Mouse (Mus musculus) right cerebral cortex, adult 2 months (tissue): ENCODE measurements around the gene Gm6904.
A peak's percentile ranks its signal among the peaks of the same experiment; 100 is the strongest.
"Not testable (repeated sequence)": the region's sequence is repeated elsewhere in the genome, so short reads cannot be mapped to it uniquely, and the experiment has no call there.

Experiments used
- DNase-seq, 2 experiments: peaks; one replicate each; pipeline ENCODE4 v3.0.0; 2021 to 2022; ENCODE audit warnings: low spot score in 2 of 2

The Gm6904 gene

DNA sequence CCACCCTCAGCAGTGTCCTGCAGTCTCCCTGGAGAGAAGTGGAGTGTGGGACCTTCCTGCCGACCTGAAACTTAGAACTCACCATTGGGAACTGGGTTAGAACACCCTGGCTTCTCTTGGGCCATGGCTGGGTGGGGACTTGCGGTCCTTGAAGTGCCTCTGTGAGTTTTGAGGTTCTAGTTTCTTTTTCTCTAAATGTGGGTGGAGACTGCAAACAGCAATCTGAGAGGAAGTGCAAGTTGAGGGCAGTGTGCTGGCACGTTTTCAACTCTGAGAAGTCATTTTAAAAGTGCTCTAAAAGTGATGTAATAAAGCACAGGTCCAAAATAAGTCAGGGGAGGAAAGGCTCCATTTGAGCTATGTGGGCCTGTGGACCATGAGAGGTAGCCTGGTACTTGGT, at the start of gene Gm6904:
Gene Gm6904, minus strand, starts transcription at position 161 of the 400 bp plus-strand sequence.
- DNase-seq, result no peak

DNA sequence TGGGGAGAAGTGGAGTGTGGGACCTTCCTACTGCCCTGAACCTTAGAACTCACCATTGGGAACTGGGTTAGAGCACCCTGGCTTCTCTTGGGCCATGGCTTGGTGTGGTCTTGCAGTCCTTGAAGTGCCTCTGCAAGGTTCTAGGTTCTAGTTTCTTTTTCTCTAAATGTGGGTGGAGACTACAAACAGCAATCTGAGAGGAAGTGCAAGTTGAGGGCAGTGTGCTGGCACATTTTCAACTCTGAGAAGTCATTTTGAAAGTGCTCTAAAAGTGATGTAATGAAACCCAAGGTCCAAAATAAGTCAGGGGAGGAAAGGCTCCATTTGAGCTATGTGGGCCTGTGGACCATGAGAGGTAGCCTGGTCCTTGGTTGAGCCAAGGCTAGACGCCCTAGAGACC, 37.4 kb upstream of the Gm6904 start, which contains the start of gene Phf11a:
Gene Phf11a, minus strand, starts transcription at position 132 of the 400 bp plus-strand sequence.
- not testable (repeated sequence) for DNase-seq

DNA sequence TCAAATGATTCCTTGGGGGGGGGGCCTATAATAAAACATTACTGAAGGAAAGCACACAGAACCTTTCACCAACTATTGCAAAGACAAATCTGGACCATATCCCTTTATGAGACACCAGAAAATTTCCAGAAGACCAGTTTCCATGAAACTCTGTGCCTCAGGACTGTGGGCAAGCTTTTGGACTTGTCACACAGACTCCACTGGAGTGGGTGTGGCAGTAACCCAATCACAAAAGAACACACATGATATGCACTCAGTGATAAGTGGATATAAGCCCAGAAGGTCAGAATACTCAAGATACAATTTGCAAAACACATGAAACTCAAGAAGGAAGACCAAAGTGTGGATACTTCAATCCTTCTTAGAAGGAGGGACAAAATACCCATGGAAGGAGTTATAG, 31.8 kb upstream of the Gm6904 start:
- not testable (repeated sequence) for DNase-seq

DNA sequence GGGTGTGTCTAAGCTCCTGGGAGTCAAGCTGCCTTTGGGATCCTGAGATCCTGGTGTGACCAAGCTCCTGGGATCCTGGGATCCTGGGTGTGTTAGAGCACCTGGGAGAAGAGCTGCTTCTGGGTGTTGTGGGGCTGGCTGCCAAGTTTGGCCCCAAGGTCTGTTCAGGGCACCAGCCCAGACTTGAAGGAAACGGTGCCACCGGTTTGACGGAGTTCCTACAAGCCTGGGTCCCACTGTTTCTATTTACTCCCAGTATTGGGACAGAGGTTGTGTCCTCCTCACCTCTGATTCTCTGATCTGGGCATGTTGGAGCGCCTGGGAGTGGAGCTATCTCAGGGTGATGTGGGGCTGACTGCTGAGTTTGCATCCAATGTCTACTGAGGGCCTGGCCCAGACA, 14.9 kb upstream of the Gm6904 start:
- DNase-seq, result not testable (repeated sequence)

DNA sequence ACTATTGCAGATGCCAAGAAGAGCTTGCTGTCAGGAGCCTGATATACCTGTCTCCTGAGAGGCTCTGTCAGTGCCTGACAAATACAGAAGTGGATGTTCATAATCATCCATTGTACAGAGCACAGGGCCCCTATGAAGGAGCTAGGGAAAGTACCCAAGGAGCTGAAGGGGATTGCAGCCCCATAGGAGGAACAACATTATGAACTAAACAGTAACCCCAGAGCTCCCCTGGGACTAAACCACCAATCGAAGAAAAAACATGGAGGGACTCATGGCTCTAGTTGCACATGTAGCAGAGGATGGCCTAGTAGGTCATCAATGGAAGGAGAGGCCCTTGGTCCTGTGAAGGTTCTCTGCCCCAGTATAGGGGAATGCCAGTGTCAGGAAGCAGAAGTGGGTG, 4.2 kb downstream of the Gm6904 start:
- DNase-seq, result not testable (repeated sequence)

DNA sequence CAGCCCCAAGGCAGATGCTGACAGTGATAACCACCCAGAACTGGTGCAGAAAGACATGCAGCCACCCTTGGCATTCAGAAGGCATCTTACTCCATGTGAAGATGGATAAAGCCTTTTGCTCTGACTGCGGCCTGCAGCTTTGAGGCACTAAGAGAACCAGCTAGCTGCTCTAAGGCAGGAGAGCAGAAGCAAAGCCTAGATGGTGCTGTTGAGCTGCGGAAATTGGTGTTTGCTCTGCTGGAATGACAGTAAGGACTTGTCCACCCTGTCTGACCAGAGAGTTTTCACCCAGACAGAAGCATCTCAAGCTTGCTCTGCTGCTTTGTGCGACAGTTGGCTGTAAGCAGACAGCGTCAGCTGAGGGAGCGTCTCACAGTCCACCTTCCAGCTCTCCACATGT, 9.7 kb downstream of the Gm6904 start:
- DNase-seq, result peak; percentile 23 to 36

DNA sequence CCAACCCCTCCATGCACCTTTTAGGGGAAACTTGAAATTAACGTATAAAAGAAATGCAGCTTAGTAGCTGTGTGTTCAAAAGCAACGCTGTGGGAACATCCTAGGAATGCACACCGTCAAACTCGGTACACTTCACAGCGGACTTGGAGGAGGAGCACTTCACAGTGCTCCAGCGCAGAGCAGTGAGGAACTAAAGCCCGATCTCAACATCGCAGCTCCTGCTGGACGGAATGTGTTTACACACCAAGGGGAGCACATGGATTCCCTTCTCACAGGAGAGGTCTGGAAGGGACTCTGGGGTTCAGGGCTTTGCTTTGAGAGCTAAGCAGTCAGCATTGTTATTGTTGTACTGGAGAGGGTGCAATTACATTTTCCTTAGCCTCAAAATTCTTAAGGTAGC, 26.4 kb downstream of the Gm6904 start:
- DNase-seq, result no peak

DNA sequence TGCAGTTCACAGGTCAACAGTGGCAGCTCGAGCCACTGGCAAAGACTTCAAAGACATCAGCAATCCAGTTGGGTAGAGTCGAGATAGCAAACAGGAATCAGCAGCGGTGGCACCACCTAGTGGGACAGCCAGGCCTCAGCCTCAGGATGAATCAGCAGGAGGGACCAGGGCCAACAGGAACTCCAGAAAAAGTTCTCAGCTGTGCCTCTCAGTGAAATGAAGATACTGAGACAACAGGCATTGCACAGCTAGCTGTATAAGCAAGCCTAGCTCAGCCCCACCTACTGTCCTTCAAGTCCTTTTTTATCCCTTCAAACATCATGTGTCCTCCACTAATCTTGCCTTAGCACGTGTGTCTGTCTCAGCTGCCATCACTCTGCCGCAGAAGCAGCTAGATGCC, 28.0 kb downstream of the Gm6904 start:
- DNase-seq, result peak in 1 of 2 experiments; percentile 20

DNA sequence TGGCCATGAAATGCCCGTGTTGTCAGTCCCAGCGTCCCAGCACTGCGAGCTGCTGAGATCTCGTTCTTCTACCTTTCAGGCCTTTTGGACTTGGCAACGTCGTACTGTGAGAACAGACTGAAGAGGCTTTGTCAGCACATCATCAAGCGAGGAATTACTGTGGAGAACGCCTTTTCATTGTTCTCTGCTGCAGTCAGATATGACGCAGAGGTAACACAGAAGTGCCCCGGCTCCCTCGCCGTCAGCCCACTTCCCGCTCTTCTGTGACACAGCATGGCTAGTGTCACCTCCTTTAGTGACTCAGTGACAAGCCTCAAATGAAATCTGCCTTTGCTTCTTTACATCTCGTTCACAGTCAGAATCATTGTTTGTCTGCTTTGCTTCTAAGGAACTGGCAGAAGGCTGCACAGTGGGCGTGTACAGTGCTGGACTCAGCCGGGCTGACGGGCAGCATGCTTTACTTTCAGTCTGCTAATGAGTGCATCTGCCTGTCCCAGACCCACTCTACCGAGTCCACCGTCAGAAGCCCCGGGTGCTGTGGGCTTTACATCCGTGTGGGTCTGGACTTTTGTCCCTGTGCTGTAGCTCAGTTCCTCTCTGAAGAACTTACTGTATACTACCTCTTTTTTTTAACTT, 29.6 kb downstream of the Gm6904 start:
- peak in 1 of 2 experiments; percentile 10 for DNase-seq

DNA sequence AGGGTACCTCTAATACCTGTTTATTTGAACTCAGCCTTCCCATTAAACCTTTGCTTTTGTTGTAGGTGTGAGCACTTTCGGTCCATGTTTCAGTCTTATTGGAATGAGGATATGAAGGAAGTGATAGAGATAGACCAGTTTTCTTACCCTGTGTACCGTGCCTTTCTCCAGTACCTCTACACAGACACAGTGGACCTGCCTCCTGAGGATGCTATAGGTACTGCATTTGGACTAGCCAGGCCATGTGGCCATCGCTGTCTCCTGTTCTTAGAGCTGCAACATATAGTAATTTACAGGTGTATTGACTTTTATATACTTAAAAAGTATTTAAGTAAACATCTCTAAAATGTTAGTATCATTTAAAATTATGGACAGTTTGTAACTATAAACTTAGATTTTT, 30.2 kb downstream of the Gm6904 start:
- DNase-seq, result no peak

DNA sequence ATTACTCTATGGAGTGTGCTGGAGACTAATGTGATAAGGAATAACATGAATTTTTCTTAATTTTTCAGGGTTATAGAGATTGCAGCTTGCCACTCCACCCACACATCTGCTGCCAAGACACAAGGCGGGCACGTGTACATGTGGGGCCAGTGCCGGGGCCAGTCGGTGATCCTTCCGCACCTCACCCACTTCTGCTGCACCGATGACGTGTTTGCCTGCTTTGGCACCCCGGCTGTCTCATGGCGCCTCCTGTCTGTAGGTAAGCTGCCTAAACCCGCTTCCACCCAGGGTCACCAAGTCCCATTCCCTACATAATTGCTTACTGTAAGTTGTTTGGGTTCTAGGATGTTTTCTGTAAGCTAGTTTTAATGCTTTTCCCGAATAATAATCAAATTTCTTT, 33.8 kb downstream of the Gm6904 start:
- no peak for DNase-seq

DNA sequence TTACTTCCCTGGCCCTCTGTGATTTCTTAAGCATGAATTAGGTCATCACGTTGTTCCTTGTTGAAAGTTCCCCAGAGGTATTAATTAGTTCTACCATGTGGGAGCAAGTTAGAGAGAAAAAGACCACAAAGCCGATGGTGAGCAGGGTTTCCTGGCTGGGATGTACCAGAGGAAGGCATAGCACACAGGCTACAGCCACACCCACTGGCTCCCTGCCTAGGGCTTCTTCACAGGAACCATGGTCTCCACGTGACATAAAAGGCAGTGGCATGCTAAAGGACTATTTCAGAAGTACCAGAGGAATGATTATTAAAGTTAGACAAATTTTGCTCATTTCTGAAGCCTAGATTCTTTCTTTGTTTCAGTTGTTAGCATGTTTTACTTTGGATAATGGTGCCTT, 40.8 kb downstream of the Gm6904 start:
- DNase-seq, result no peak

DNA sequence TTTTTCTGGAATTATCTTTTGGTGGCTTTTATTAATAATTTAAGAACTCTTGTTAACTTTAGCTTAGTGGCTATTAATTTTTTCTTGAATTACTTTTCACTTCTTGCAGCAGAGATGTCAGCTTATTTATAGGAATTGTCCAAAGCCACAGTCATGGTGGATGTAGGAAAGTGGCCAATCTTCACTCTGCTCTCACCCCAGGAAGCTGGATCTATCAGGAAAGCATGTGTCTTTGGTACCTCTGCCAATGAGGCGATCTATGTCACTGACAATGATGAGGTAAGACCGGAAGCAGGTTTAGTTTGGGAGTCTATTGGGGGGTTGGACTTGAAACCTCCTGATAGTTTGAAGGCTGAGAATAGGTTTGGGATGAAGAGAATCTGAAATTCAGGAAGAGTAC, 50.2 kb downstream of the Gm6904 start:
- no peak for DNase-seq

DNA sequence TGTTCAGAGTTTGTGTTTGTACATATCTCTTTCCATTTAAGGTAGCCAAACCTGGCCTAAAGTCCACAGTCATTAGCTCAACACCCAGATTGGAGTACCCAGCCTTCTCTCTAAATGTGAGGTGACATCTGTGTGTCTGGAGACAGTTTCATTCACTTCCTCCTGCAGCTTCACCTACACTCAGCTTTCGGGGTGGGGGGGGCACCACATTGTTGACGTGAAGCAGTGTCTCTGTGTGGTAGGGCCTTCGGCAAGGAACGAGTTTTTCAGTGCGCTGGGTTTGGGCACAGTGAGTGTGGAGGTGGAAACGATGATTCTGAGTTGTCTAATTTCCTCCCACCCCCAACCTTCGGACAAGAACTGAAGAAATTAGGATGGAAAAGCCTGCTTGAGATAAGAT, 51.0 kb downstream of the Gm6904 start:
- no peak for DNase-seq

DNA sequence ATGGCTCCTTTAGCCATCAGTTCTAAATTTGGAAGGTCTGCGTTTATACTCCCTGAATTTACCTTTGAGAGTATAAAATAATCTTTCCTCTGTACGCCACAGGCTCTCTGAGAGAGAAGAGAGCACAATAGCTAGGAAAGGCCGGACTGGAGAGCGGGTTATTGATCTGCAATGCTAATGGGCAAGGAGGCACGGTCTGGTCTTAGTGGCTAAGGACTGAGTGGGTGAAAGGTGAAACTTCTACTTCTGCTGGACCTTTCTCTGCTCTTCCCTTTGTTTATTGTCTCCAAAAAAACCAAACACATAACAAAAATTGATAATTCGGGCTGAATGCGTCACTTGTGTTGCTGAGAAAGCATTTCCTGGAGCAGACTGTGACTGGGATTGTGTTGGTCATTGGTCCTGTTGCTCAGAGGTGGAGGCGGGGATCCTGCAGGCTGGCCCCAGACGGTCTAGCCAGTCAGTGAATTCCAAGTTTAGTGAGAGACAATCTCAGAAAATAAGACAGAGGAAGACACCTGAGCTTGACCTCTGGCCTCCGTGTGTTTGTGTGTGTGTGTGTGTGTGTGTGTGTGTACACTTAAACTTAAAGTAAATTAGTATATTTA, 53.9 kb downstream of the Gm6904 start:
- no peak for DNase-seq

DNA sequence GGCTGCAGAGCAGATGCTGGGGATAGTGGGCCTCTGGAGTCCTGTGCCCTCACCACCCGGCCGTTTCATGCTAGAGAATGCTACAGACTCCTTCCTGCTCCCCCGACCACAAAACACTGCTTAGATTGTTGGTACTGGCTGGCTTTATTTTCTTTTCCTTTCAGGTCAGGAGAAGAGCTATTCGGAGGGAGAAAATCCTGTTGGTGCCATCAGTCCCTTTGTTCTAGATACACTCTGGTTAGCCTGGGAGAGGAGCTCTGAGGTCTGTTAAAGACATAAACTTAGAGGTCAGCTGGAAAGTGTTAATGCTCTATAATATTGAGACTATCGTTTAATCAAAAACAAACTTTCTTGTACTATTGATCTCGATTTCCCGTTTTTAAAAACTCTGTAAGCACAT, 54.6 kb downstream of the Gm6904 start:
- no peak for DNase-seq

DNA sequence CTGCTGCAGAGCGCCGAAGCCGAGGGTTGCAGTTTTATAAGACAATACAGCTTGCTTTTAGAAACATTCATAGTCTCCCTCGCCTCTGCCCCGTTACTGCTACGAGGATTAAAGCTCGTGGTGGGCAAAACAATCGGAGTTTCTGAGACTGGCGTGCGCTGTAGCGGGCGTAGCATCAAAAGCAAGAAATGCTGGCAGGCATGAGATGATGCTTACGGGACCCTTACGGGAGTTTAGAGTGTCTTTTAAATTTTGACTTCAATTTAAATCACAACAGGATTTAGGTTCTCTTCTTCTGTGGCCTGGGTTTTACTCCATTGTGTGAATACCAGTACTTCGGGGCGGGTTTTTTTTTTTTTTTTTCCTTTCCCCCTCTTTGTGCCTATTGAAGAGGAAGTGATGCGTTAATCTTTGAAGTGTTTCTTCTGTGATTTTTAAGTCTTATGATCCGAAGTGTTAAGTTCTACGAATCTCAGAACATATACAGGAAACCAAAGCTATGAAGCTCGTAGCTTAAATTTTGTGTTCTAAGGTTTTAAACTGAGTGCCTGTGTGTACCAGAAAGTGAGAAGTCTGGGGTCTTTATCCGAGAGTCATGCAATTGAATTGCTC, 58.3 kb downstream of the Gm6904 start:
- DNase-seq, result no peak

DNA sequence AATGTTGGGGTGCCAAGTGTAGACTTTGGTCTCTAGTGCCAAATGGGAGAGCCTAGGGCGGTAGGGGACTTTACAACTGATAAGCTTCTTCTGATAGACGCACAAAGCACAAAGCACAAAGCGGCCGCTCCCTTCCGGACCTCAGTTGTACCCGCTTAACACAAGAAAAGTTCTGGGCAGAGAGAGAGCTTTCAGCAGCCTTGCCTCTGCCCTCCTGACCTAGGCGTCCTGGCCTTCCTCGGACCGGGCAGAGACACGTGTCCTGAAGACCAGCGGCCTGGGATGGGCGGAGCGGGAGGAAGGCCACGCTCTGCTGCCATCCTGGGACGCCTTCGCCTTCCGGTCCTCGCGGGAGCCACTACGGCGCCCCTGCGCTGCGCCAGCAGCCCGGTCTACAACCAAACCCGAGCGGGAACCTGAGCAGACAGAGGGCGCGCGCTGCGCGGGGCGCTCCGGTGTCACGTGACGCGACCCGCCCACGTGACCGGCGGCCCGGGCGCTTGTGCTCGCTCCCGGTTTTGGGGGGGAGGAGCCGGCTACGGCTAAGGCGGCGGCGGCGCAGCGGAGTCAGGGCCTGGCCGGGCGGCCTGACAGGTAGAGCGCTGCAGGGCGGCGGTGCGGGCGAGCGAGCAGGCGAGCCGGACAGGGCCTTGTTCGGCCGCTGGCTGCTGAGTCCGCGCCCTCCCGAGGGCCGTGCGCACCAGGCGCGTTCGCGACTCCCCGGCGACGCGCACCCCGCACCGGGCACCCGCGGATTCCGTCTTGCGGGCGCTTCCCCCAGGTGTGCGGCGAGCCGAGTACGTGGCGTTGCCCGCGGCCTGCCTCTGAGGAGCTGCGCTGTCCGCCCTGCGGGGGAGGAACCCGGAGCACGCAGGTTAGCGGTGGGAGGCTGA, 59.1 kb downstream of the Gm6904 start, which contains the start of gene Rcbtb1:
Gene Rcbtb1, plus strand, starts transcription at position 499 of the 893 bp plus-strand sequence.
- DNase-seq, result peak; percentile 87 to 92
